Mouse (Mus musculus) olfactory bulb, adult 2 months (tissue): ENCODE measurements around the gene Zbtb3. TPM values are rescaled to one million over a fixed set of nuclear protein-coding genes. Genes with fewer than 3 reads are reported as not detected.

Experiments used
- H3K27ac ChIP-seq: fragments of 200-500 bp; 2 replicates; pipeline ENCODE4 v1.5.1; 2012; ENCODE audit warnings: low read depth, low read length; ENCODE audit not compliant: insufficient read depth
- H3K4me1 ChIP-seq: fragments of 200-500 bp; 2 replicates; pipeline ENCODE4 v1.6.1; 2012; ENCODE audit warnings: low read length; ENCODE audit not compliant: control insufficient read depth, insufficient read depth
- H3K4me3 ChIP-seq: fragments of 200-500 bp; 2 replicates; pipeline ENCODE4 v1.5.1; 2012; ENCODE audit warnings: mild to moderate bottlenecking, low read depth, low read length, moderate library complexity; ENCODE audit not compliant: insufficient read depth
- CTCF ChIP-seq: fragments of 200-500 bp; IDR thresholded peaks from 2 replicates; pipeline ENCODE4 v1.5.1; 2012; ENCODE audit warnings: low read depth, mild to moderate bottlenecking, low read length, moderate library complexity; ENCODE audit not compliant: insufficient read depth
- POLR2A ChIP-seq: fragments of 200-500 bp; IDR thresholded peaks from 2 replicates; pipeline ENCODE4 v1.6.1; 2012; ENCODE audit warnings: mild to moderate bottlenecking, low read depth, low read length, moderate library complexity; ENCODE audit not compliant: insufficient read depth
- WGBS: fragments of 180-500 bp; shearing (Covaris S2); methylation state at CpG from one replicate; pipeline ENCODE4 v1.1.7; 2018; 5-methylcytosine and 5-hydroxymethylcytosine counted together
- polyA plus RNA-seq: library from polyadenylated mRNA; stranded (reverse); fragments of >200 nt; gene quantifications from 2 replicates; pipeline ENCODE4 v1.2.4, GENCODE M21; 2012; ENCODE audit warnings: low replicate concordance; ENCODE audit not compliant: missing spikeins, insufficient read depth, insufficient read length

Gene Zbtb3
- polyA plus RNA-seq, 1 experiment = not detected

DNA sequence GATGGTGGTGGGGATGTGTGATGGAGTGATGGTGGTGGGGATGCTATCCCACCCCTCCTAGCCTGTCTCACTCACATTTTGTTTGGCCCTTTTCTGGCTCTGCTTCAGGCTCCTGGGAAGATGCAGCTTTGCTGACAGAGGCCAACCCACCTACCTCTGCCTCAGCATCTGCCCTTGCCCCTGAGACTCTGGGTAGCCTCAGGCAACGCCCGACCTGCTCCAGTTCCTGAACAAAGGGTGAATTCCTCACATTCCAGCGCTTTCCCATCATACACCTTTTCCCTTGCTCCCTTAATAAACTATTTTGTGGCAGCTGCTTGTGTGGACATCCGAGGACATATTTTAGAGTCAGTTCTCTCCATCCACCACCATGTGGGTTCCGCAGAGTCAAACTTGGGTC lies 46.0 kb downstream of the Zbtb3 start:
- H3K27ac ChIP-seq = no peak overlapping the region
- TF ChIP-seq POLR2A = no peak
- TF ChIP-seq CTCF = no peak
- WGBS = 85% methylated on average over 5 of the region's 5 CpGs
- H3K4me1 ChIP-seq = peaks cover 11% of the 10 kb centered on the region
- no peak overlapping the region for H3K4me3 ChIP-seq

DNA sequence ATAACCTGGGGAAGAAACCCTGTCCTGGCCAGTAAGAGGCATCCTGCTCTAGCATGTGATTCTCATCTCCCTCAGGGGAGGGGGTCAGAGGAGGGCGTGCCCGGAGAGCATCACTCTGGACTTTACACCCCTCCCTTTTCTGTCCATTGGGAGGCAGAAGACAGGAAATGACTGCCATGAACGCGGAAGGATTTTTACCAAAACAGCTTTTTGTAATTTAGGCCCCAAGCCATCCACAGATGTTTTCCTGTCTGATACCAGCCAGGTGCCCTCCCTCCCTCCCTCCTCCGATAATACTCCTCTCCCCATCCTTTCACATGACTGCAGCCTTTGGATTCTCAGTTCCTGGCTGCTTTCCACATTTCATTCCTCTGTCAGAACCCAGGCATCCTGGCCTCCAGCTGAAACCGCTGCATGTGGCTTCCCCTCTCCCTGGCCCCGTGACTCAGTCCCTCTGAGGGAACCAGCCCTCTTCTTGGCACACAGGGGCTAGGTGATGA lies 48.1 kb downstream of the Zbtb3 start, which contains the start of gene Lrrn4cl:
Lrrn4cl (plus strand) TSS at position 367 of the 500 bp plus-strand sequence.
- no peak for TF ChIP-seq POLR2A
- no peak for TF ChIP-seq CTCF
- H3K27ac ChIP-seq = no peak within 1 kb of the TSS

DNA sequence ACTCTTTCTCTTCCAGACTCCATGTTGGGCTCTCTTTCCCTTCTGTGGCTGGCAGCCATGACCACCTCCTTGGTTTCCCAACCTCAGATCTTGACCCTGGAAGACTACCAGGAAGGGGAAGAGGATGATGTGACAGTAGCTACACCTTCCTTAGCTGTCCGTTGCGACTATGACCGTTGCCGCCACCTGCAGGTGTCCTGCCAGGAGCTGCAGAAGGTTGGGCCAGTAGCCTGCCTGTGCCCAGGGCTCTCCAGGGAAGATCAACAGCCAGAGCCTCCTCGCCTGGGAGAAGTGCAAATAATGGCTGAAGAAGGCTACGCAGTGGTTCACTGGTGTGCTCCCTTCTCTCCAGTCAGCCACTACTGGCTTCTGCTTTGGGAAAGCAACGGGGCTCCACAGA lies 49.3 kb downstream of the Zbtb3 start:
- no peak overlapping the region for H3K27ac ChIP-seq
- no peak overlapping the region for H3K4me3 ChIP-seq
- 63% methylated on average over 7 of the region's 7 CpGs for WGBS
- peaks cover 11% of the 10 kb centered on the region for H3K4me1 ChIP-seq
- TF ChIP-seq CTCF (no peak), POLR2A (no peak)

More for the DNA sequence above, 48.1 kb downstream of the Zbtb3 start, which contains the start of gene Lrrn4cl:
- Histone ChIP-seq H3K4me1 (peaks cover 11% of the 10 kb centered on the region), H3K4me3 (no peak within 1 kb of the TSS)
- 19% methylated on average over 7 of the region's 7 CpGs for WGBS

DNA sequence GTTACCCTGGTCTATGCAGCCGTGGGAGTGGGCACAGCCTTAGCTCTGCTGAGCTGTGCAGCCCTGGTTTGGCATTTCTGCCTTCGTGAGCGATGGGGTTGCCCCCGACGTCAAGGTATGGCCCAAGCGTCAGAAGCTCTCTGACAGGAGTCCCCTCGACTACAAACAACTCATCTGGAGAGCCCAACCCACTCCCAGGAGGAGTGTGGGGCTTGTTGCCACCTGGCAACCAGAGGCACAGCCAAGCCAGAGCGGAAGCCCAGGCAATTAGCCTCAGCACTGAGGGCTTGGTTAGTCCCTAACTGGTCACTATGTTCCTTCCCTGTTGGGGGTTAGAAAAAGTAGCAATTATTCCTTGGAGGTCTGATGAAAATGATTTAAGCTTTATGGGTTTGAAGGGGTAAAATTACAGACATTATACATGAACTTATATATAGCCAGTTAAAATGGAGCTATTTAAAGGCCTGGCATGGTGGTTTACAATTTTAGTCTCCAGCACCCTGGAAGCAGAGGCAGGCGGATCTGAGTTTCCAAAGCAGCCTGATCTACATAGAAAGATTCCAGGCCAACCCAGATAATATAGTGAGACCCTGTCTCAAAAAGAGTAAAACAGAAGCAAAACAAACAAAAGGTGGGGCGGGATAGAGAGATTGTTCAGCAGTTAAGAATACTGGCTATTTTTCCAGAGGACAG lies 50.0 kb downstream of the Zbtb3 start:
- no peak for TF ChIP-seq CTCF
- TF ChIP-seq POLR2A = no peak
- H3K4me3 ChIP-seq = no peak overlapping the region
- peaks cover 11% of the 10 kb centered on the region for H3K4me1 ChIP-seq
- H3K27ac ChIP-seq = no peak overlapping the region
- 59% methylated on average over 10 of the region's 10 CpGs for WGBS

DNA sequence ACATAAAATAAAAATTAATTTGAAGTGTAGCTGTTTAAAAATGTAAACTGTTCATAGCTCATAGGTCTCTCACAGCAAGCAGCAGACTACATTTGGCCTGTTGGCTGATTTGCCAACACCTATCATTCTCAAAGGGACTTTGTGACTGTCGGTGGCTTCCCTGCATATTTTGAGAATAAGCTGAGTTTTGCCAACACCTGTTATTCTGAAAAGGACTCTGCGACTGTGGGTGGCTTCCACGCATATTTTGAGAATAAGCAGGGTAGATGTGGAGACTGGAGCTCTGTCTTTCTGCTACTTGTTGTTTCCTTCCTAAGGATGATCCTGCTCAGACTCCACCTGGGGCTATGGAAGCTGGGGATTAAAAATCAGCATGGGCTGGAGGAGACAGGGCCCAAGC lies 50.8 kb downstream of the Zbtb3 start:
- whole genome bisulfite sequencing = 80% methylated on average over 3 of the region's 3 CpGs
- Histone ChIP-seq H3K4me1 (peaks cover 11% of the 10 kb centered on the region), H3K4me3 (no peak overlapping the region), H3K27ac (no peak overlapping the region)
- no peak for TF ChIP-seq CTCF
- no peak for TF ChIP-seq POLR2A

Other genes starting within 250 kb of the Zbtb3 start
- gene Slc22a8, start 211.3 kb upstream of the Zbtb3 start, polyA plus RNA-seq = not detected in 2 replicates
- not detected in 2 replicates for gene Slc22a6, start 184.5 kb upstream of the Zbtb3 start, polyA plus RNA-seq
- gene Chrm1, start 138.8 kb upstream of the Zbtb3 start, polyA plus RNA-seq = not detected in 2 replicates
- not detected in 2 replicates for gene Slc3a2, start 79.2 kb upstream of the Zbtb3 start, polyA plus RNA-seq
- not detected in 2 replicates for gene Wdr74, start 66.7 kb upstream of the Zbtb3 start, polyA plus RNA-seq
- gene 1700092M07Rik, start 61.8 kb upstream of the Zbtb3 start, polyA plus RNA-seq = not detected in 2 replicates
- gene Stx5a, start 61.1 kb upstream of the Zbtb3 start, polyA plus RNA-seq = 609 TPM in 1 of 2 replicates, not detected in the other
- not detected in 2 replicates for gene Nxf1, start 45.5 kb upstream of the Zbtb3 start, polyA plus RNA-seq
- gene Tmem223, start 31.6 kb upstream of the Zbtb3 start, polyA plus RNA-seq = not detected in 2 replicates
- gene Tmem179b, start 28.1 kb upstream of the Zbtb3 start, polyA plus RNA-seq = not detected in 2 replicates
- not detected in 2 replicates for gene Taf6l, start 16.1 kb upstream of the Zbtb3 start, polyA plus RNA-seq
- gene Polr2g, start 4.0 kb upstream of the Zbtb3 start, polyA plus RNA-seq = not detected in 2 replicates
- gene Ttc9c, start 16.8 kb downstream of the Zbtb3 start, polyA plus RNA-seq = not detected in 2 replicates
- gene Hnrnpul2, start 17.5 kb downstream of the Zbtb3 start, polyA plus RNA-seq = 134 and 194 TPM in 2 replicates
- gene AC129217.1, start 27.2 kb downstream of the Zbtb3 start, polyA plus RNA-seq = not detected in 2 replicates
- not detected in 2 replicates for gene Bscl2, start 34.9 kb downstream of the Zbtb3 start, polyA plus RNA-seq
- gene Gng3, start 36.6 kb downstream of the Zbtb3 start, polyA plus RNA-seq = not detected in 2 replicates
- gene Lrrn4cl, start 48.2 kb downstream of the Zbtb3 start, polyA plus RNA-seq = not detected in 2 replicates
- gene Ubxn1, start 68.9 kb downstream of the Zbtb3 start, polyA plus RNA-seq = 403 TPM in 1 of 2 replicates, not detected in the other
- gene Uqcc3, start 78.4 kb downstream of the Zbtb3 start, polyA plus RNA-seq = not detected in 2 replicates
- not detected in 2 replicates for gene Lbhd1, start 81.2 kb downstream of the Zbtb3 start, polyA plus RNA-seq
- not detected in 2 replicates for gene Gm49403, start 81.4 kb downstream of the Zbtb3 start, polyA plus RNA-seq
- not detected in 2 replicates for gene 1810009A15Rik, start 86.3 kb downstream of the Zbtb3 start, polyA plus RNA-seq
- not detected in 2 replicates for gene Gm49416, start 86.4 kb downstream of the Zbtb3 start, polyA plus RNA-seq
- not detected in 2 replicates for gene Ints5, start 90.5 kb downstream of the Zbtb3 start, polyA plus RNA-seq
- not detected in 2 replicates for gene Ganab, start 95.5 kb downstream of the Zbtb3 start, polyA plus RNA-seq
- gene B3gat3, start 117.8 kb downstream of the Zbtb3 start, polyA plus RNA-seq = not detected in 2 replicates
- not detected in 2 replicates for gene Rom1, start 126.8 kb downstream of the Zbtb3 start, polyA plus RNA-seq
- not detected in 2 replicates for gene Eml3, start 127.0 kb downstream of the Zbtb3 start, polyA plus RNA-seq
- gene Mta2, start 139.3 kb downstream of the Zbtb3 start, polyA plus RNA-seq = not detected in 2 replicates
- gene Tut1, start 151.3 kb downstream of the Zbtb3 start, polyA plus RNA-seq = not detected in 2 replicates
- 678 TPM in 1 of 2 replicates, not detected in the other for gene Eef1g, start 164.5 kb downstream of the Zbtb3 start, polyA plus RNA-seq
- not detected in 2 replicates for gene Ahnak, start 186.7 kb downstream of the Zbtb3 start, polyA plus RNA-seq